Mouse (Mus musculus): ENCODE data around the gene Ttll11. TPM values are rescaled to one million over a fixed set of nuclear protein-coding genes. Genes with fewer than 3 reads are reported as not detected.

Gene Ttll11
- 1 to 10 TPM; 2.5 to 2.9 TPM for total RNA-seq (2021)
- long read RNA-seq, experiment 1, partial matches to known transcripts: 0 of 2 reads
- long read RNA-seq, experiment 1, other reads (novel, unspliced or antisense): 1 of 2 reads
- long read RNA-seq, experiment 2, partial matches to known transcripts: 1 of 6 reads
- long read RNA-seq, experiment 2, other reads (novel, unspliced or antisense): 2 of 6 reads

- intact Hi-C loops (cut with DNase I; ENCODE audit: low total_unique reads): no loop called here
- peak; percentile 95 for DNase-seq
Observed at GRCm38 (mm10) chr2:35979644-35980021, at the start of gene Ttll11. Gene Ttll11, minus strand, starts transcription at chr2:35979913.

GRCm38 (mm10) chr2:36023291-36023690 is 43.6 kb upstream of the Ttll11 start:
- intact Hi-C loops (cut with DNase I; ENCODE audit: low total_unique reads): no loop called here
- DNase-seq: peak; percentile 33

DNA sequence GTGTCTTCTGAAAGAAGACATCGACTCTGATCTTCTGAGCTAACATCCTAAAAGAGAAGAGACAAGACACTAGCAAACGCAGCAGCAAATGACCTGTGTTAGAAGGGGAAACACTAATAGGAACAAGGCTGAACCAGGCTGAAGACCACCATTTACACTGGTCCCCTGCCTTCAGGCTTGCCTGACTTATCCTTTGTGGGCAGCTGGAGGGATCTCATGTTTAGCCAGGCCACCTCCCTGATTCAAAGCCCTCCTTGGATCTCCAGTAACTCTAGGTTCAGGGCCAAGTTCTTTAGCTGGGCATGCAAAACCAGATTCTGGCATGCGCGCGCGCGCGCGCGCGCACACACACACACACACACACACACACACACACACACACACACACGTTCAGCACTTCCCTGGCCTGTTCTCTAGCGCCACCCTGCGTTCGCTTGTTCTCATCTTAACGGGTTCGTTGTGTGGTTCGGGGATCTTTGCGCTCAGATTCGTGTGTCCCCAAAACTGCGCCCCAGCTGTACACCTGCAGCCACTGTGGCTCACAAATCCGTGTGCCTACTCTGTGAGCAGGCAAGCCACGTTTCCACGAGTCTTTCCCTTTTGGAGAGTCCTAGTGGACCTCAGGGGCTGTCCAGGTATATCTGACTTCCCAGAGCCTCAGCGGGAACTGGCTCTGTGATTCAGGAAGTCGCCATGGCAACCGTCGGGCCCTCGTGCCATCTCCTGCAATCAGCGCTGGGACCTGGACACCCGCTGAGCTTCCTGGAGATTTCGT is 41.9 kb upstream of the Ttll11 start:
- intact Hi-C loops (cut with DNase I; ENCODE audit: low total_unique reads): no loop called here
- peak; percentile 82 for DNase-seq

DNA sequence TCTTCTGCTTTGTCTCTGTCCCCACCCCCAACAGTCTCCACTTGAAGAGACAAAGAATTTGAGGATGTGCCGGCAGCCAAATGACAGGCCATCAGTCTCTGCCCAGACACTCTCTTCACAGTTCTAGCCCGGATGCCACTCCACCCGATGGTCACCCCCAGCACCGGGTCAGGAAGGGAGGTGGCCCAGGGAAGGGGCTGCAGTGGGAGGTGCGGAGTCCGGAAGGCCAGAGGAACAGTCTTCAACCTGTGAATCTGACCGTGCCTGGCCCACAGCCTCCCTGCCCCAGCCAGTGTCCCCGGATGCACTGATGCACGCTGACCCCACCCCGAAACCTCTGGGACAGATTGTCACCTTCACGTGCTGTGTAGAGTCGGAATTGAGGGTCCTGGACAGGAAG is 33.3 kb upstream of the Ttll11 start:
- intact Hi-C loops (cut with DNase I; ENCODE audit: low total_unique reads): no loop called here
- no peak for DNase-seq

DNA sequence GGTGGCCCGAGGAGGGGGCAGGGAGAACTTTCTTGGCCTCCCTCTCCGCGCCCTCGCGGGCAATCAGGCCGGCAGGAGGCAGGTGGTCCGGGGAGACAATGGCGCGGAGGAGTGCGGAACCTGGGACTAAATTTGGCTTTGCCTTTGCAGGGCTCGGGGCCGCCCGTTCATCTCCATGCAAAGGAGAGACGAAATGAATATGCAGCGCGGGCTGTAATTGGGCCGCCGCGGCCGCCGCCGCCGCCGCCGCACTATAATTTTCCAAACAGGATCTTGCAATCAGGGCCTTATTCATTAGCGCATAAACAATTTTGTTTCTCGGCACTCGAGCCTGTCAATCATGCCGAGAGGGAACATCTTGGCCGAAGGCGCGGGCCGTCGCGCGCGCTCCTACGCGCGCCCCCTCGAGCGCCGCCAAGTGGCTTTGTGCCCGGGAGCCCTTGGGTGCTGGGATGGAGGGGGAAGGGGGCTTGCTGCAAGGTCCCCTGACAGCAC is 31.7 kb upstream of the Ttll11 start:
- intact Hi-C loops (cut with DNase I; ENCODE audit: low total_unique reads): no loop called here
- no peak for DNase-seq

DNA sequence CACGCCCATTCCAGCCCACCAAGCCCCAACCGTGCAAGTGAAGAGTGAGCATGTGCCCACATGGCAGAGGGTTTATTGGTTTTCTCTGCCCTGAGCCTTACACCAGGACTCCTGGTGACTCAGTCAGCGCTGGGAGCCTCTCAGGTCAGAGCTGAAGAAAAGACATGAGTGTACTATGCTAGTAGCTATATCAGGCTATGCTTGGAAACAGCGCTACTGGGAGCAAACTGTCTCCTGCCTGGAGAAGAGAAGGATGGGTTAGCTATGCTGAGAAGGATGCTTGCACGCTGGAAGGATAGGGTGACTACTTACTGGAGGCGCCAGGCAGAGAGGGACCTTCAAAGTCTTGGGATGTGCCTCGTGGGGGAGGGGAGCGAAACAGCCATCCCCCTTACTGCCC is 30.9 kb upstream of the Ttll11 start:
- intact Hi-C loops (cut with DNase I; ENCODE audit: low total_unique reads): no loop called here

GRCm38 (mm10) chr2:36009386-36009785 is 29.7 kb upstream of the Ttll11 start:
- DNase-seq: peak; percentile 70
- intact Hi-C loops (cut with DNase I; ENCODE audit: low total_unique reads): loop anchor here (1.0 to 5.0 kb wide), 2 partner anchors 205 to 263 kb away; no protein-coding TSS in a partner anchor

More for the DNA sequence above, 30.9 kb upstream of the Ttll11 start:
- no peak for DNase-seq

- DNase-seq: peak; percentile 25
- intact Hi-C loops (cut with DNase I; ENCODE audit: low total_unique reads): loop anchor here (5.0 kb wide), 1 partner anchor 264 kb away; no protein-coding TSS in a partner anchor
Observed at GRCm38 (mm10) chr2:36008071-36008470, 28.4 kb upstream of the Ttll11 start.

- intact Hi-C loops (cut with DNase I; ENCODE audit: low total_unique reads): no loop called here
- DNase-seq: no peak
Observed at GRCm38 (mm10) chr2:36002188-36002587, 22.5 kb upstream of the Ttll11 start.

DNA sequence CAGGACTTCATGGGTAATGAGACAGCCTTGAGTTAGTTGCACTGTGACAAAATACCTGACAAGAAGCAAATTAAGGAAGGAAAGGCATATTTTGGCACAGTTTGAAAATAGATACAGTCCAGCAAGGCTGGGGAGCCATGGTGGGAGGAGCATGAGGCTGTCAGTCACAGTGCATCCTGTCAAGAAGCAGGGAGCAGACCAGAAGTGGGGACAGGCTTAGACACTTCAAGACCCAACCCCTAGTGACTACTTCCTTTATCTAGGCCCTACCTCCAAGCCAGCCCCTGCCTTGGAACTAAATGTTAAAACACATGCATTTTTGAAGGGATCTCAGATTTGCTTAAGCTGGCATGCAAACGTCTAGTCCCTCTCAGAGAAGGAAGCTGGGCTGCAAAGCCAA is 20.7 kb upstream of the Ttll11 start:
- intact Hi-C loops (cut with DNase I; ENCODE audit: low total_unique reads): no loop called here
- DNase-seq: no peak

- intact Hi-C loops (cut with DNase I; ENCODE audit: low total_unique reads): no loop called here
- DNase-seq: no peak
Observed at GRCm38 (mm10) chr2:35999212-35999611, 19.5 kb upstream of the Ttll11 start.

- intact Hi-C loops (cut with DNase I; ENCODE audit: low total_unique reads): no loop called here
Observed at GRCm38 (mm10) chr2:35998416-35998815, 18.7 kb upstream of the Ttll11 start.

GRCm38 (mm10) chr2:35996753-35997152 is 17.0 kb upstream of the Ttll11 start:
- intact Hi-C loops (cut with DNase I; ENCODE audit: low total_unique reads): no loop called here
- DNase-seq: no peak

More at GRCm38 (mm10) chr2:35998416-35998815, 18.7 kb upstream of the Ttll11 start:
- no peak for DNase-seq

DNA sequence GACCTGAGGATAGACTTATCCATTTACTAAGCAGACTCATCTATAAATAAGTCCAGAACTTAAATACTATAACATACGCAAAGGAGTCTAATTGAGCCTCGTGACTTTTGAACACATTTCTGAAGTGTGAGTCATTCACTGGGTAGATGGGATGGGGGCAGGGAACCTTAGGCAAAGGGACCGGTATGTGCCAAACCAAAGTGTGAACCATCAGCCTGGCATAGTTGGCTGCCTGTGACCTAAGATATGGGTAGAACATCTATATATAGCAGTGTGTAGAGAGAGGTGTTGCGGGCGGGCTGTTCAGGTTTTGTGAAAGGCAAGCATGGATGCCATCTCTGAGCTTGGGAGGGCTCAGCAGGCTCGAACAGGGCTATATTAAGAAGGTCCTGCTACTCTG is 14.6 kb upstream of the Ttll11 start:
- intact Hi-C loops (cut with DNase I; ENCODE audit: low total_unique reads): no loop called here
- no peak for DNase-seq

DNA sequence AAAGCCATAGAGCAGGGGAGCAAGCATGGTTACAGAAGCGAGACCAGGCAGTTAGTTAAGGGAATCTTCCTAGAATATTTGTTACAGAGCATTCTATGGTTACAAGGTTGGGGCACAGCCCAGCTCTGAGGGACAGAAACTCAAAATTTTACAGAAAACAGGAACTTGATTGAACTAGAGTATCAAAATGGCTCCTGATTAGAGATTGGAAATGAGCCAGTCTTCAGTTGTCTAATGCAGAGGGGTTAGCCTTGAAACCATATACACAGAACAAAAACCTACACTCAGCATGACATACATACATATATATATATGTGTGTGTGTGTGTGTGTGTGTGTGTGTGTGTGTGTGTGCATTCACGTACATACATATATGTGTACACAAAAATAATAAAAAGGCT is 13.8 kb upstream of the Ttll11 start:
- DNase-seq: no peak
- intact Hi-C loops (cut with DNase I; ENCODE audit: low total_unique reads): no loop called here

DNA sequence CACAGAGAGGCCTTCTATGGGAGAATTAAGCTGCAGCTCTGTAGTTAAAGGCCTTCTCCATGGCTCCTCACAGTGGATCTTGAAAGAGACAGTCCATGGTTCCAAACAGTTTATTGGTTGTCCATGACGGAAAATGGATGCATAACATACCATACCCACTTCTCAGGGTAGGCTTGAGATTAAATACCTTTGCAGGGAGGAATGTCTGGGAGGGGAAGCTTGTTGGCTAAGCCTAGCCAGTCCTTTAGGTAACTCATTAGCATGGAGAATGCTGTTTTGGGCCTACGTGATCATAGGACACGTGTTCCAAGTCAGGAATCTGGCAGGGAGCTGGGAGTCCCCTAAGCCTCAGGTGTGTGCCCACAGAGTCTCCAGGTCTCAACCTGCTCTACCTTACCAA is 12.5 kb upstream of the Ttll11 start:
- intact Hi-C loops (cut with DNase I; ENCODE audit: low total_unique reads): no loop called here
- DNase-seq: no peak

DNA sequence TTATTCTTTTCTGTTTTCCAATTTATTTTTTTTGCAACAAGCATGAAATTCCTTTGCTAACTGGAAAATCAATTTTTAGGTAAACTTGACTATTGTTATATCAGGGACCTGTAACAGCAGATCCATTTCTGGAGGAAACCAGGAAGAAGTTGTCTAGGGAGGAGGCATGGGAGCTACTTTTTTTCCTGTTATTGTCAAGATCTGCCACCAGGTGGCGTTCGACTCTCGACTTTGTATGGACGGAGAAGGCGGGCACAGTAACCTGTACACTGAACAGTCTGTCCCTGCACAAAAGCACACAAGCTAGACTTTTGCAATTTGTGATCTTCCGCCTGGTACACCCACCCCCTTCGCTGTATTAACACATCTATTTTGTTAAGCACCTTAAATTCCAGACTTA is 4.2 kb upstream of the Ttll11 start:
- peak; percentile 51 for DNase-seq
- intact Hi-C loops (cut with DNase I; ENCODE audit: low total_unique reads): no loop called here

- DNase-seq: no peak
- intact Hi-C loops (cut with DNase I; ENCODE audit: low total_unique reads): no loop called here
Observed at GRCm38 (mm10) chr2:35981872-35982271, 2.2 kb upstream of the Ttll11 start.

- peak; percentile 54 for DNase-seq
- intact Hi-C loops (cut with DNase I; ENCODE audit: low total_unique reads): no loop called here
Observed at GRCm38 (mm10) chr2:35978941-35979643, 621 bp downstream of the Ttll11 start.

DNA sequence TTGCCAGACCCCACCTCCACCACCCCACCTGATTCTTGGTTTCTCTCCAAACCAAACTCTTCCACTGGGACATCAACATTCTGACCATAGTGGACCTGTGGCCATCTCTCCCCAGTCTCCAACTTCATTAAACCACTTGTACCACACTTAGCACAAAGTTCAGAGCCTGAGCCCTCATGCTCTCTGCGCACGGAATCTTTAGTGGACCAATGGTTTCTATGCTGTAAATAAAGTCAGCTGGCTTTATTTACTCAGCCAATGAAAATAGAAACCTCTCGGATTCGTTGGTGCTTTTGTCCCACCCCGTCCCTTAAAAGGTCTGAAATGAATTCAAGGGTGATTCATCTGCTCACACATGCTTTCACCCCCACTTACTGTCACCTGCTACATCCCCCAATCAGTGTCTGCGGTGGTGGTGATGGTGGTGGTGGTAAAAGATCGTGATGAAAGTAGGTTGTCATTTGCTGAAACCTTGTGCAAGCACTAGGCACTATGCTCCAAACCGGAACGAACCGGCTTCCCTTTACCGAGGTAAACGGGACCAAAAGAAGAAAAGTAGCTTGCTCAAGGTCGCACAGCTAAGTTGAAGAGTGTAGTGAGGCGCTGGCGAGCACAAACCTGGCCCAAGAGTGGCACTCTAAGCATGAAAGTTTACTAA is 1.3 kb downstream of the Ttll11 start:
- intact Hi-C loops (cut with DNase I; ENCODE audit: low total_unique reads): no loop called here
- no peak for DNase-seq
